Comparison of ENCODE assay signal across 22 mouse cellular contexts in the genomic region with DNA sequence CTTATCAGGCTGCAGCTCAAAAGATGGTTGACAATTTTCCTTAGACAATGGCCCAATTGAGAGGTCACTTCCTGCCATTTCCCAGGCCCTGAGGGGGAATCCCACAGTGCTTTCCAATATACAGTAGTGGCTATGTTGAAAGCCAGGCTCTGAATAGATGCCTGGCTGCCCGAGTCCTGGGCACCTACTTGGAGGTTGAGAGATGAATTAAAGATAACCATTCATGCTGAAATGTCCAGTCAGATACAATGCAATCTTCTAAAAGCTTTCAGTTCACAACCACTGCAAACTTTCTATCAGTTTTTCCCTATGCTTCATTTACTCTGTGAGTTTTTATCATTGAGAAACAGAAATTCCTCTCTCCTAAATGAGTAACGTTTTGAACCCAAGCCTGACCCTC.
DNase-seq lines count a peak whose midpoint lies in the region; ATAC-seq and TF ChIP-seq lines count a peak whose summit lies in the region.
"Had no signal": no experiment of that assay in that cellular context is flagged by ENCODE, and none has a peak within 500 bp of the region (broad histone marks: within the 10 kb centered on the region; RNA-seq: fewer than 3 reads in every experiment).

No protein-coding gene starts in this region.

- no peak for ATAC-seq in midbrain, postnatal 0 days (ENCODE audit: low FRiP score)
- peak; percentile 65 for ATAC-seq in megakaryocyte-erythroid progenitor cell, adult 5-6 weeks (replicated peaks; ENCODE audit: low FRiP score, low TSS enrichment, poor library complexity, severe bottlenecking)
- ATAC-seq: forebrain, embryonic 14.5 days; hindbrain, postnatal 0 days had no signal

- H3K27ac ChIP-seq in midbrain, postnatal 0 days (ENCODE audit: low read depth, low read length): no peak overlapping the region
- H3K27ac ChIP-seq in midbrain, embryonic 10.5 days (replicated peaks): no peak overlapping the region
- H3K27ac ChIP-seq: embryonic facial prominence, embryonic 15.5 days; forebrain, embryonic 10.5 days; heart, embryonic 10.5 days; hindbrain, embryonic 13.5 days; hindbrain, postnatal 0 days had no signal

- no peaks in the 10 kb centered on the region for H3K27me3 ChIP-seq in midbrain, postnatal 0 days (ENCODE audit: insufficient read depth, low read length)
- no peaks in the 10 kb centered on the region for H3K27me3 ChIP-seq in midbrain, embryonic 10.5 days (ENCODE audit: low read depth, poor library complexity, severe bottlenecking)
- H3K27me3 ChIP-seq: embryonic facial prominence, embryonic 15.5 days; hindbrain, embryonic 13.5 days had no signal

- H3K4me3 ChIP-seq in midbrain, postnatal 0 days (ENCODE audit: low read depth, low read length): no peak overlapping the region
- no peak overlapping the region for H3K4me3 ChIP-seq in midbrain, embryonic 10.5 days
- H3K4me3 ChIP-seq: embryonic facial prominence, embryonic 15.5 days; erythroblast, embryonic 14.5 days; forebrain, embryonic 10.5 days; heart, embryonic 10.5 days; hindbrain, embryonic 13.5 days had no signal

- H3K9ac ChIP-seq in midbrain, postnatal 0 days (replicated peaks; ENCODE audit: low read length, poor library complexity, severe bottlenecking): no peak overlapping the region
- H3K9ac ChIP-seq: embryonic facial prominence, embryonic 15.5 days; hindbrain, embryonic 13.5 days had no signal

- H3K4me2 ChIP-seq in midbrain, postnatal 0 days (ENCODE audit: low read depth, low read length, poor library complexity, severe bottlenecking): no peak overlapping the region
- H3K4me2 ChIP-seq: embryonic facial prominence, embryonic 15.5 days; hindbrain, embryonic 13.5 days had no signal

- no peaks in the 10 kb centered on the region for H3K4me1 ChIP-seq in midbrain, postnatal 0 days (ENCODE audit: insufficient read depth, low read length)
- no peaks in the 10 kb centered on the region for H3K4me1 ChIP-seq in midbrain, embryonic 10.5 days
- H3K4me1 ChIP-seq: embryonic facial prominence, embryonic 15.5 days; forebrain, embryonic 10.5 days; hindbrain, embryonic 13.5 days had no signal

- TF ChIP-seq CTCF in midbrain, postnatal 0 days (IDR thresholded peaks at IDR 0.05): no peak

- peak; percentile 10 for DNase-seq in embryo, embryonic 11 days
- DNase-seq in embryo, embryonic 9.5 days (ENCODE audit: extremely low spot score): no peak
- DNase-seq in midbrain, postnatal 0 days (ENCODE audit: low spot score): peak; percentile 4
- DNase-seq in midbrain, embryonic 10.5 days (ENCODE audit: low spot score): no peak
- no peak for DNase-seq in kidney, postnatal 4 days
- DNase-seq in adrenal gland, postnatal 10 days: no peak
- DNase-seq: adrenal gland, adult 2 months; adrenal gland, postnatal 36 days; cerebellum, adult 2 months; cerebellum, postnatal 14 days; gastrocnemius, postnatal 10 days; heart, adult 18-20 months; heart, postnatal 10 days; heart, postnatal 4 days had no signal

- no peaks in the 10 kb centered on the region for H3K9me3 ChIP-seq in midbrain, postnatal 0 days (ENCODE audit: low read length)
- H3K9me3 ChIP-seq in midbrain, embryonic 10.5 days (replicated peaks): no peaks in the 10 kb centered on the region
- H3K9me3 ChIP-seq: embryonic facial prominence, embryonic 15.5 days; forebrain, embryonic 10.5 days; heart, embryonic 10.5 days; hindbrain, embryonic 13.5 days had no signal

- WGBS in midbrain, postnatal 0 days: 68% methylated on average over 2 of the region's 2 CpGs
- WGBS in midbrain, embryonic 10.5 days: 79% methylated on average over 2 of the region's 2 CpGs

- no peaks in the 10 kb centered on the region for H3K36me3 ChIP-seq in midbrain, postnatal 0 days (ENCODE audit: insufficient read depth, low read length)
- H3K36me3 ChIP-seq in midbrain, embryonic 10.5 days: no peaks in the 10 kb centered on the region
- H3K36me3 ChIP-seq: embryonic facial prominence, embryonic 15.5 days; forebrain, embryonic 10.5 days; heart, embryonic 10.5 days; hindbrain, embryonic 13.5 days had no signal

Comparison
In these comparisons a context has a peak if more than half of its experiments do, and no peak if none do; other contexts are left out.
1. DNase-seq: peak in embryo, embryonic 11 days (single experiment) and midbrain, postnatal 0 days (single experiment); none in embryo, embryonic 9.5 days (single experiment), midbrain, embryonic 10.5 days (single experiment), kidney, postnatal 4 days (0 of 2) and adrenal gland, postnatal 10 days (single experiment).